Mouse (Mus musculus) forebrain, embryonic 11.5 days (tissue): Measurements from ENCODE around the gene Mtm1. TPM values are rescaled to one million over a fixed set of nuclear protein-coding genes. Genes with fewer than 3 reads are reported as not detected.

ENCODE experiments used
- ATAC-seq: fragments of 200-750 bp; cut with Nextera tagmentation; replicated peaks from 2 replicates; pipeline ENCODE4 v1.8.0; 2017; ENCODE audit warnings: moderate TSS enrichment; ENCODE audit not compliant: low FRiP score
- DNase-seq: peaks from one replicate; pipeline ENCODE4 v3.0.0-alpha.2; 2017; ENCODE audit warnings: low spot score
- H3K27ac ChIP-seq: fragments of 300-500 bp; sonication (generic); 2 replicates; pipeline ENCODE4 v1.5.1; 2014; ENCODE audit warnings: low read depth, low read length
- H3K27me3 ChIP-seq: fragments of 300-500 bp; sonication (generic); 2 replicates; pipeline ENCODE4 v1.6.1; 2014; ENCODE audit warnings: mild to moderate bottlenecking, low read length, mixed read lengths; ENCODE audit not compliant: control insufficient read depth, insufficient read depth
- H3K36me3 ChIP-seq: fragments of 300-500 bp; sonication (generic); 2 replicates; pipeline ENCODE4 v1.6.1; 2014; ENCODE audit warnings: mild to moderate bottlenecking, low read length, moderate library complexity, mixed read lengths; ENCODE audit not compliant: control insufficient read depth, insufficient read depth
- H3K4me1 ChIP-seq: fragments of 300-500 bp; sonication (generic); replicated peaks from 2 replicates; pipeline ENCODE4 v1.6.1; 2014; ENCODE audit warnings: low read length, mixed read lengths; ENCODE audit not compliant: control insufficient read depth, insufficient read depth
- H3K4me2 ChIP-seq: fragments of 300-500 bp; sonication (generic); 2 replicates; pipeline ENCODE4 v1.6.1; 2014; ENCODE audit warnings: low read depth, mild to moderate bottlenecking, low read length, moderate library complexity, mixed read lengths; ENCODE audit not compliant: severe bottlenecking
- H3K4me3 ChIP-seq: fragments of 300-500 bp; sonication (generic); 2 replicates; pipeline ENCODE4 v1.5.1; 2014; ENCODE audit warnings: low read depth, low read length
- H3K9ac ChIP-seq: fragments of 300-500 bp; sonication (generic); 2 replicates; pipeline ENCODE4 v1.6.1; 2014; ENCODE audit warnings: low read length
- H3K9me3 ChIP-seq: fragments of 300-500 bp; sonication (generic); 2 replicates; pipeline ENCODE4 v1.6.1; 2016; ENCODE audit warnings: low read length, mixed read lengths; ENCODE audit not compliant: control insufficient read depth
- WGBS: fragments of 180-500 bp; shearing (Covaris S2); extraction: QIAGEN DNeasy Blood & Tissue Kit; methylation state at CpG from one replicate; pipeline ENCODE4 v1.1.7; 2014; 5-methylcytosine and 5-hydroxymethylcytosine counted together
- polyA plus RNA-seq: library from polyadenylated mRNA; unstranded; fragments of >200 nt; fragmentation: Nextera tagmentation; extraction: Ambion mirVana; gene quantifications from 2 replicates; pipeline ENCODE4 v1.2.1, GENCODE M21; 2014

Gene Mtm1
- polyA plus RNA-seq, 1 experiment from 2014 or later: 5.8 TPM

- Histone ChIP-seq H3K9ac (no peak overlapping the region), H3K4me1 (no peaks in the 10 kb centered on the region), H3K9me3 (no peaks in the 10 kb centered on the region), H3K27me3 (no peaks in the 10 kb centered on the region), H3K27ac (no peak overlapping the region), H3K36me3 (no peaks in the 10 kb centered on the region), H3K4me2 (no peak overlapping the region), H3K4me3 (no peak overlapping the region)
- ATAC-seq (no peak), DNase-seq (no peak)
- 96% methylated on average over 4 of the region's 4 CpGs for WGBS
Observed at GRCm38 (mm10) chrX:71260857-71261256, 50.3 kb downstream of the Mtm1 start.

DNA sequence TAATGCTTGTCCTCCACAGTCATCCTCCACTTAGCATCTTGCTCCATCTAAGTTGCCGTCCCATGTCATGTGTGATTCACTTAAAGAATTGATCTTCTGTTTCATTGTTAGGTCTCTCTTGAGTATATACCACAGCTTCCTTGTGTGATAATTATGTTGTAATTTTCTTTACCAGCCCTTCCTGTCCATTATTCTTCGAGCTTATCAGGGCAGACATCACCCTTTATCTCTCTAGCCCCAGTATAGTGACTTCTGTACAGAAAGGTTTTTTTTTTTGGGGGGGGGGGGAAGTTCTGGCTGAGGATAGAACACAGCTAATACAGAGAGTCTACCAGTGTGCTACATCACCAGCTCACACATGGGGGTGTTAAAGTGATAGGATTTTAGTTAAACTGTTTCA lies 53.7 kb downstream of the Mtm1 start:
- H3K27me3 ChIP-seq: no peaks in the 10 kb centered on the region
- H3K4me2 ChIP-seq: no peak overlapping the region
- DNase-seq: no peak
- no peak overlapping the region for H3K9ac ChIP-seq
- no peaks in the 10 kb centered on the region for H3K9me3 ChIP-seq
- no peak for ATAC-seq
- H3K27ac ChIP-seq: no peak overlapping the region
- H3K36me3 ChIP-seq: no peaks in the 10 kb centered on the region
- no peak overlapping the region for H3K4me3 ChIP-seq
- no peaks in the 10 kb centered on the region for H3K4me1 ChIP-seq
- WGBS: 78% methylated on average over 2 of the region's 2 CpGs

- DNase-seq: no peak
- Histone ChIP-seq H3K27ac (no peak overlapping the region), H3K4me3 (no peak overlapping the region), H3K9me3 (no peaks in the 10 kb centered on the region), H3K27me3 (no peaks in the 10 kb centered on the region), H3K9ac (no peak overlapping the region), H3K4me2 (no peak overlapping the region), H3K4me1 (no peaks in the 10 kb centered on the region), H3K36me3 (no peaks in the 10 kb centered on the region)
- no peak for ATAC-seq
- 83% methylated on average over 1 of the region's 1 CpGs for WGBS
Observed at GRCm38 (mm10) chrX:71268972-71269371, 58.4 kb downstream of the Mtm1 start.

- no peak for DNase-seq
- 84% methylated on average over 3 of the region's 3 CpGs for WGBS
- H3K4me1 ChIP-seq: no peaks in the 10 kb centered on the region
- H3K4me3 ChIP-seq: no peak overlapping the region
- no peak overlapping the region for H3K27ac ChIP-seq
- no peak overlapping the region for H3K4me2 ChIP-seq
- no peaks in the 10 kb centered on the region for H3K9me3 ChIP-seq
- H3K36me3 ChIP-seq: no peaks in the 10 kb centered on the region
- no peaks in the 10 kb centered on the region for H3K27me3 ChIP-seq
- H3K9ac ChIP-seq: no peak overlapping the region
- no peak for ATAC-seq
Observed at GRCm38 (mm10) chrX:71274150-71274549, 63.6 kb downstream of the Mtm1 start.

DNA sequence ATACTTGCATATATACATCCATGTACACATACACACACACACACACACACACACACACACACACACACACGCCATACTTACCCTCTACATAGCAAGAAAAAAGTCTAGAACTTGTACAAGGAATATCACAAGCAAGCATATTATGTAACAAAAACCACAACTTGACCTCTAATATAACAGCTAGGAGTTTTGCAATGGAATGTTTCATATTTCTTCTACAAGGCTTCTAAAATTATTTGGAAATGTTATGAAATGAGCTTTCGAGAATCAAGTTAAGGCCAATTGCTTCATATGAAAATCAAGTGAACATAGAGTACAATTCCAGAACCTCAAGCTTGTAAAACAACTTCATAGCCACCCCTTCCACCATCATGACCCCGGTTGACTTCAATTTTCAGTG lies 74.9 kb downstream of the Mtm1 start:
- no peaks in the 10 kb centered on the region for H3K4me1 ChIP-seq
- H3K4me2 ChIP-seq: no peak overlapping the region
- ATAC-seq (no peak), DNase-seq (no peak)
- no peaks in the 10 kb centered on the region for H3K27me3 ChIP-seq
- H3K4me3 ChIP-seq: no peak overlapping the region
- H3K9me3 ChIP-seq: no peaks in the 10 kb centered on the region
- no peak overlapping the region for H3K9ac ChIP-seq
- no peak overlapping the region for H3K27ac ChIP-seq
- H3K36me3 ChIP-seq: no peaks in the 10 kb centered on the region
- 90% methylated on average over 3 of the region's 3 CpGs for WGBS

DNA sequence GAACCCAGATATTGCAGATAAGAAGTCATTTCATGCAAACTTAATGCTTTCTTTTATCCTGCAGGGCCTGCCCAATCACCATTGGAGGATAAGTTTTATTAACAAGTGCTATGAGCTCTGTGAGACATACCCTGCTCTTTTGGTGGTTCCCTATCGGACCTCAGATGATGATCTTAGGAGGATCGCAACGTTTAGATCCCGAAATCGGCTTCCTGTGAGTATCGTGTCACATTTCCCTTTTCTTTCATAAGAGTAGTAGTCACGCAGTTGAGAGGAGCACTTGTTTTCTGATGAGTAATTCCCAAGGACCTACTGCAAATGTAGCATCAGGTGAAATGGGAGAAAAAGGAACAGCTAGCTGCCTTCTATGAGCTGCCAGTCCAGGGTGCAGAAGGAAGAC lies 76.5 kb downstream of the Mtm1 start:
- Histone ChIP-seq H3K9me3 (no peaks in the 10 kb centered on the region), H3K4me3 (no peak overlapping the region), H3K4me2 (no peak overlapping the region), H3K4me1 (no peaks in the 10 kb centered on the region), H3K36me3 (no peaks in the 10 kb centered on the region), H3K27me3 (no peaks in the 10 kb centered on the region), H3K9ac (no peak overlapping the region), H3K27ac (no peak overlapping the region)
- ATAC-seq: no peak
- DNase-seq: no peak
- WGBS: 90% methylated on average over 7 of the region's 7 CpGs

GRCm38 (mm10) chrX:71294191-71294590 lies 83.6 kb downstream of the Mtm1 start:
- H3K27ac ChIP-seq: no peak overlapping the region
- no peak overlapping the region for H3K4me3 ChIP-seq
- H3K9me3 ChIP-seq: no peaks in the 10 kb centered on the region
- WGBS: 82% methylated on average over 2 of the region's 2 CpGs
- H3K27me3 ChIP-seq: no peaks in the 10 kb centered on the region
- H3K9ac ChIP-seq: no peak overlapping the region
- DNase-seq (no peak), ATAC-seq (no peak)
- H3K4me2 ChIP-seq: no peak overlapping the region
- no peaks in the 10 kb centered on the region for H3K36me3 ChIP-seq
- no peaks in the 10 kb centered on the region for H3K4me1 ChIP-seq

- WGBS: 87% methylated on average over 2 of the region's 2 CpGs
- Histone ChIP-seq H3K9me3 (no peaks in the 10 kb centered on the region), H3K9ac (no peak overlapping the region), H3K27me3 (no peaks in the 10 kb centered on the region), H3K4me1 (no peaks in the 10 kb centered on the region), H3K27ac (no peak overlapping the region), H3K36me3 (no peaks in the 10 kb centered on the region), H3K4me3 (no peak overlapping the region), H3K4me2 (no peak overlapping the region)
- DNase-seq (no peak), ATAC-seq (no peak)
Observed at GRCm38 (mm10) chrX:71296005-71296404, 85.4 kb downstream of the Mtm1 start.

GRCm38 (mm10) chrX:71302148-71302547 lies 91.6 kb downstream of the Mtm1 start:
- Histone ChIP-seq H3K9ac (no peak overlapping the region), H3K36me3 (no peaks in the 10 kb centered on the region), H3K4me2 (no peak overlapping the region), H3K4me1 (no peaks in the 10 kb centered on the region), H3K27me3 (no peaks in the 10 kb centered on the region), H3K4me3 (no peak overlapping the region), H3K27ac (no peak overlapping the region), H3K9me3 (no peaks in the 10 kb centered on the region)
- no peak for DNase-seq
- no peak for ATAC-seq
- WGBS: 85% methylated on average over 5 of the region's 5 CpGs
